Mouse (Mus musculus) cortical plate, adult 2 months (tissue): Measurements from ENCODE around the gene Agbl3.

Experiments used
- CTCF ChIP-seq: fragments of 200-500 bp; IDR thresholded peaks from 2 replicates; pipeline ENCODE4 v1.5.1; 2011; ENCODE audit warnings: mild to moderate bottlenecking, control low read depth, low read length; ENCODE audit not compliant: insufficient read depth; ENCODE audit errors: extremely low read depth
- POLR2A ChIP-seq: fragments of 200-500 bp; IDR thresholded peaks from 2 replicates; pipeline ENCODE4 v1.6.1; 2011; ENCODE audit warnings: mild to moderate bottlenecking, low read length, control low read depth; ENCODE audit not compliant: insufficient read depth; ENCODE audit errors: extremely low read depth

DNA sequence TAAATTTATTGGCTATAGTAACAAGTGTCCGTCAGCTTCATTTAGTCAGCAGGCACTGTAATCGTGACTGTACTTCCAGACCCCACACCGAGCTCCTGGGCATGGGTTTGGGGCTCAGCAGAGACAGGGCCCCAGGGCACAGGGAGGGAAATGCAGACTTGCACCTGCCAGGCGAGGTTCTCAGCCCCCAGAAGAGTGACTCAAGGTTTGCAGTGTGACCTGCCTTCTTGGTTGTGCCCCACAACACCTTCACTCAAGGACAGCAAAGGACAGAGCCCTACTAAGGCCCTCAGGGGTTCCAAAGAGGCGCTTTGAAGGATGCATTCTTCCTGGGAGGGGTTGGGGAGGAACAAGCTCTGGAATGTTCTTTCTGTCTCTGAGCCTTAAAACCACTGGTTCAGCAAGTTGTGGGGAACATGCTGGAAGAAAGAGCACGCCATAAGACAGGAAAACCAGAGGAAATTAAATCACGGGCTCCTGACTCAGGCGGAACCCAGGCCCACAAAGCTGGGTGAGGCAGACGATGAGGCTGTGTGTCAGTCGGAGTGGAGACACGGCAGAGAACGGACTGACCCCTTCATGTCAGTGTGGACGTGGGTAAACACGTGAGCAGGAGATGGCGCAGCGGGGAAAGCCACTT lies 99.0 kb downstream of the Agbl3 start:
- no peak for TF ChIP-seq POLR2A
- TF ChIP-seq CTCF = no peak
